Mouse (Mus musculus): ENCODE results near the gene Olfr1513. TPM values are rescaled to one million over a fixed set of nuclear protein-coding genes. Genes with fewer than 3 reads are reported as not detected.

Gene Olfr1513
- polyA plus RNA-seq, 1 experiment from 2014 or later = not detected

GRCm38 (mm10) chr14:52327910-52328812 is 28.0 kb downstream of the Olfr1513 start, which contains the start of gene Sall2:
Gene Sall2 (minus strand): TSS chr14:52328762.
- no peak for TF ChIP-seq CTCF (IDR thresholded peaks at IDR 0.05)
- peaks cover 57% of the 10 kb centered on the region for H3K27me3 ChIP-seq
- ChIA-PET CTCF (no interaction called here), POLR2A (interaction anchor here (0.7 to 1.0 kb wide), 2 partner anchors 9 to 117 kb away, joined by 3 read pairs; no protein-coding TSS in a partner anchor)
- ATAC-seq (no peak), DNase-seq (ENCODE audit: low read depth, low spot score) (no peak)
- in situ Hi-C loops (cut with MboI; ENCODE audit: low pct_unique_long_range_greater_than_20kb) = no loop called here

- ATAC-seq = no peak
- in situ Hi-C loops (cut with MboI; ENCODE audit: low pct_unique_long_range_greater_than_20kb) = no loop called here
- CTCF ChIA-PET = interaction anchor here (1.3 kb wide), 1 partner anchor 11 kb away, joined by 5 read pairs; no protein-coding TSS in a partner anchor
- DNase-seq (ENCODE audit: low read depth, low spot score) = no peak
- POLR2A ChIA-PET = interaction anchor here (1.0 kb wide), 1 partner anchor 9 kb away, joined by 3 read pairs; no protein-coding TSS in a partner anchor
- TF ChIP-seq CTCF (IDR thresholded peaks at IDR 0.05) = no peak
- peaks cover 57% of the 10 kb centered on the region for H3K27me3 ChIP-seq
These were observed 28.8 kb downstream of the Olfr1513 start for GRCm38 (mm10) chr14:52327375-52327901.

- in situ Hi-C loops (cut with MboI; ENCODE audit: low pct_unique_long_range_greater_than_20kb) = no loop called here
- POLR2A ChIA-PET = no interaction called here
- TF ChIP-seq CTCF (IDR thresholded peaks at IDR 0.05) = peak; percentile 7
- DNase-seq (ENCODE audit: low read depth, low spot score) (no peak), ATAC-seq (no peak)
- CTCF ChIA-PET = interaction anchor here (1.3 kb wide), 1 partner anchor 9 kb away, joined by 5 read pairs; no protein-coding TSS in a partner anchor
- H3K27me3 ChIP-seq = peaks cover 49% of the 10 kb centered on the region
These were observed 30.3 kb downstream of the Olfr1513 start for GRCm38 (mm10) chr14:52325890-52326289.

GRCm38 (mm10) chr14:52319361-52319760 is 36.8 kb downstream of the Olfr1513 start:
- ATAC-seq (no peak), DNase-seq (ENCODE audit: low read depth, low spot score) (no peak)
- no peak for TF ChIP-seq CTCF (IDR thresholded peaks at IDR 0.05)
- POLR2A ChIA-PET = interaction anchor here (0.7 to 1.0 kb wide), 2 partner anchors 8 to 84 kb away, joined by 3 read pairs; no protein-coding TSS in a partner anchor
- CTCF ChIA-PET = interaction anchor here (1.1 to 1.4 kb wide), 2 partner anchors 10 to 23 kb away, joined by 3 read pairs; no protein-coding TSS in a partner anchor
- in situ Hi-C loops (cut with MboI; ENCODE audit: low pct_unique_long_range_greater_than_20kb) = no loop called here
- H3K27me3 ChIP-seq = peaks cover 9% of the 10 kb centered on the region

GRCm38 (mm10) chr14:52316441-52317225 is 39.6 kb downstream of the Olfr1513 start:
- no peaks in the 10 kb centered on the region for H3K27me3 ChIP-seq
- ATAC-seq (peak; percentile 13), DNase-seq (ENCODE audit: low read depth, low spot score) (no peak)
- no peak for TF ChIP-seq CTCF (IDR thresholded peaks at IDR 0.05)
- POLR2A ChIA-PET = interaction anchor here (0.5 to 1.0 kb wide), 2 partner anchors 12 to 215 kb away, joined by 3 to 11 read pairs; partner anchors contain the start of gene Mettl3
- CTCF ChIA-PET = interaction anchor here (1.1 to 1.2 kb wide), 2 partner anchors 10 to 11 kb away, joined by 4 to 5 read pairs; partner anchors contain the start of gene Mettl3
- in situ Hi-C loops (cut with MboI; ENCODE audit: low pct_unique_long_range_greater_than_20kb) = no loop called here

- DNase-seq (ENCODE audit: low read depth, low spot score) = no peak
- in situ Hi-C loops (cut with MboI; ENCODE audit: low pct_unique_long_range_greater_than_20kb) = no loop called here
- ChIA-PET CTCF (interaction anchor here (1.1 to 1.2 kb wide), 2 partner anchors 11 kb away, joined by 4 to 5 read pairs; partner anchors contain the start of gene Mettl3), POLR2A (interaction anchor here (1.0 kb wide), 1 partner anchor 11 kb away, joined by 11 read pairs; the partner anchor contains the start of gene Mettl3)
- no peak for TF ChIP-seq CTCF (IDR thresholded peaks at IDR 0.05)
- ATAC-seq = peak; percentile 64
- no peaks in the 10 kb centered on the region for H3K27me3 ChIP-seq
These were observed 40.3 kb downstream of the Olfr1513 start for GRCm38 (mm10) chr14:52315792-52316440.

- ChIA-PET CTCF (interaction anchor here (0.9 to 1.2 kb wide), 2 partner anchors 10 to 26 kb away, joined by 4 read pairs; partner anchors contain the start of gene Mettl3), POLR2A (no interaction called here)
- in situ Hi-C loops (cut with MboI; ENCODE audit: low pct_unique_long_range_greater_than_20kb) = no loop called here
- no peaks in the 10 kb centered on the region for H3K27me3 ChIP-seq
- no peak for TF ChIP-seq CTCF (IDR thresholded peaks at IDR 0.05)
- no peak for DNase-seq (ENCODE audit: low read depth, low spot score)
- ATAC-seq = no peak
These were observed 40.9 kb downstream of the Olfr1513 start for GRCm38 (mm10) chr14:52315283-52315780.

- ChIA-PET POLR2A (no interaction called here), CTCF (interaction anchor here (0.9 kb wide), 1 partner anchor 25 kb away, joined by 4 read pairs; no protein-coding TSS in a partner anchor)
- ATAC-seq (no peak), DNase-seq (ENCODE audit: low read depth, low spot score) (no peak)
- in situ Hi-C loops (cut with MboI; ENCODE audit: low pct_unique_long_range_greater_than_20kb) = no loop called here
- TF ChIP-seq CTCF (IDR thresholded peaks at IDR 0.05) = no peak
- H3K27me3 ChIP-seq = no peaks in the 10 kb centered on the region
These were observed 41.4 kb downstream of the Olfr1513 start for GRCm38 (mm10) chr14:52314808-52315150.

All from Patski (cell line).